Mouse (Mus musculus) MEL (cell line): ENCODE results near the gene Tfrc. TPM values are rescaled to one million over a fixed set of nuclear protein-coding genes. Genes with fewer than 3 reads are reported as not detected.

Source experiments
- DNase-seq: peaks from one replicate; pipeline ENCODE4 v3.0.0; 2011; ENCODE audit warnings: low read depth, low spot score
- H3K27ac ChIP-seq: 2 replicates; pipeline ENCODE4 v1.5.1; 2012; ENCODE audit warnings: low read depth, mild to moderate bottlenecking, control low read depth, low read length, moderate library complexity; ENCODE audit not compliant: control insufficient read depth
- H3K27me3 ChIP-seq, 2 experiments: fragments of 150-350 bp in 1 of 2; sonication (generic) in 1 of 2; 2 replicates each; pipeline ENCODE4 v1.6.1; 2012; ENCODE audit warnings: low read length in 2 of 2, mild to moderate bottlenecking in 2 of 2, improper control_type of control experiment in 1 of 2, moderate library complexity in 1 of 2; ENCODE audit not compliant: insufficient read depth in 2 of 2, control insufficient read depth in 1 of 2
- H3K36me3 ChIP-seq, 2 experiments: 2 replicates each; pipeline ENCODE4 v1.6.1; 2012 to 2014; ENCODE audit warnings: low read length in 2 of 2, improper control_type of control experiment in 1 of 2, inconsistent platforms in 1 of 2, mild to moderate bottlenecking in 1 of 2; ENCODE audit not compliant: insufficient read depth in 2 of 2, control insufficient read depth in 1 of 2
- H3K4me1 ChIP-seq, 2 experiments: fragments of 150-350 bp in 1 of 2; sonication (generic) in 1 of 2; 2 replicates each; pipeline ENCODE4 v1.6.1; 2012; ENCODE audit warnings: low read length in 2 of 2, improper control_type of control experiment in 1 of 2, mild to moderate bottlenecking in 1 of 2; ENCODE audit not compliant: insufficient read depth in 2 of 2, control insufficient read depth in 1 of 2
- H3K4me3 ChIP-seq, 2 experiments: fragments of 150-350 bp in 1 of 2; sonication (generic) in 1 of 2; 2 replicates each; pipeline ENCODE4 v1.5.1; 2012; ENCODE audit warnings: low read depth in 2 of 2, low read length in 2 of 2, mild to moderate bottlenecking in 2 of 2, moderate library complexity in 2 of 2, control low read depth in 1 of 2, improper control_type of control experiment in 1 of 2; ENCODE audit not compliant: control insufficient read depth in 1 of 2, insufficient read depth in 1 of 2
- H3K79me2 ChIP-seq: 2 replicates; pipeline ENCODE4 v1.6.1; 2012; ENCODE audit warnings: mild to moderate bottlenecking, low read length, moderate library complexity; ENCODE audit not compliant: control insufficient read depth, poor library complexity, insufficient read depth
- H3K9ac ChIP-seq: 2 replicates; pipeline ENCODE4 v1.6.1; 2012; ENCODE audit warnings: low read depth, mild to moderate bottlenecking, control low read depth, low read length, moderate library complexity; ENCODE audit not compliant: control insufficient read depth, poor library complexity, severe bottlenecking
- H3K9me3 ChIP-seq: fragments of 150-350 bp; sonication (generic); replicated peaks from 2 replicates; pipeline ENCODE4 v1.6.1; 2012; ENCODE audit warnings: mild to moderate bottlenecking, low read length, improper control_type of control experiment, moderate library complexity; ENCODE audit not compliant: insufficient read depth
- CHD1 ChIP-seq: IDR thresholded peaks from 2 replicates; pipeline ENCODE4 v1.6.1; 2012; ENCODE audit warnings: low read depth, mild to moderate bottlenecking, inconsistent platforms, low read length, improper control_type of control experiment
- CHD2 ChIP-seq: IDR thresholded peaks from 2 replicates; pipeline ENCODE4 v1.6.1; 2011; ENCODE audit warnings: low read length, improper control_type of control experiment
- CTCF ChIP-seq, 3 experiments: IDR thresholded peaks in 2 of 3; conservative IDR thresholded peaks in 1 of 3; 2 replicates each; pipeline ENCODE4 v1.5.1; 2011 to 2012; ENCODE audit warnings: low read length in 3 of 3, low read depth in 2 of 3, mild to moderate bottlenecking in 2 of 3, improper control_type of control experiment in 1 of 3, inconsistent platforms in 1 of 3, mixed read lengths in 1 of 3, moderate library complexity in 1 of 3; ENCODE audit not compliant: control insufficient read depth in 1 of 3, insufficient read depth in 1 of 3, poor library complexity in 1 of 3, severe bottlenecking in 1 of 3
- EP300 ChIP-seq, 2 experiments: IDR thresholded peaks; 2 replicates each; pipeline ENCODE4 v1.6.1; 2011; ENCODE audit warnings: improper control_type of control experiment in 2 of 2, low read length in 2 of 2, low read depth in 1 of 2, mild to moderate bottlenecking in 1 of 2
- GABPA ChIP-seq: IDR thresholded peaks from 2 replicates; pipeline ENCODE4 v1.6.1; 2012; ENCODE audit warnings: low read depth, mild to moderate bottlenecking, inconsistent platforms, low read length, improper control_type of control experiment, moderate library complexity
- JUND ChIP-seq: IDR thresholded peaks from 2 replicates; pipeline ENCODE4 v1.6.1; 2011; ENCODE audit warnings: low read depth, mild to moderate bottlenecking, improper control_type of control experiment, low read length
- KAT2A ChIP-seq: conservative IDR thresholded peaks from 2 replicates; pipeline ENCODE4 v1.6.1; 2012; ENCODE audit warnings: low read depth, low read length, improper control_type of control experiment, inconsistent platforms
- MAFK ChIP-seq: IDR thresholded peaks from 2 replicates; pipeline ENCODE4 v1.6.1; 2011; ENCODE audit warnings: low read depth, mild to moderate bottlenecking, low read length, improper control_type of control experiment, borderline replicate concordance
- MAZ ChIP-seq: IDR thresholded peaks from 2 replicates; pipeline ENCODE4 v1.6.1; 2012; ENCODE audit warnings: low read depth, mild to moderate bottlenecking, inconsistent platforms, low read length, improper control_type of control experiment
- MXI1 ChIP-seq: IDR thresholded peaks from 2 replicates; pipeline ENCODE4 v1.6.1; 2011; ENCODE audit warnings: mild to moderate bottlenecking, low read depth, low read length, improper control_type of control experiment
- MYB ChIP-seq: IDR thresholded peaks from 2 replicates; pipeline ENCODE4 v1.6.1; 2011; ENCODE audit warnings: mild to moderate bottlenecking, low read depth, low read length, improper control_type of control experiment
- MYC ChIP-seq: IDR thresholded peaks from 2 replicates; pipeline ENCODE4 v1.6.1; 2011; ENCODE audit warnings: low read depth, mild to moderate bottlenecking, low read length, improper control_type of control experiment, moderate library complexity
- NRF1 ChIP-seq: IDR thresholded peaks from 2 replicates; pipeline ENCODE4 v1.6.1; 2014; ENCODE audit warnings: low read depth, mild to moderate bottlenecking, inconsistent platforms, low read length, improper control_type of control experiment, moderate library complexity; ENCODE audit not compliant: poor library complexity, insufficient read depth, severe bottlenecking
- RCOR1 ChIP-seq: IDR thresholded peaks from 2 replicates; pipeline ENCODE4 v1.6.1; 2012; ENCODE audit warnings: low read depth, mild to moderate bottlenecking, inconsistent platforms, low read length, improper control_type of control experiment
- SIN3A ChIP-seq: IDR thresholded peaks from 2 replicates; pipeline ENCODE4 v1.6.1; 2012; ENCODE audit warnings: low read length, improper control_type of control experiment, inconsistent platforms
- SMC3 ChIP-seq: IDR thresholded peaks from 2 replicates; pipeline ENCODE4 v1.6.1; 2011; ENCODE audit warnings: low read depth, low read length, improper control_type of control experiment
- USF1 ChIP-seq: IDR thresholded peaks from 2 replicates; pipeline ENCODE4 v1.6.1; 2014; ENCODE audit warnings: low read depth, mild to moderate bottlenecking, inconsistent platforms, low read length, improper control_type of control experiment, moderate library complexity
- USF2 ChIP-seq, 2 experiments: IDR thresholded peaks; 2 replicates each; pipeline ENCODE4 v1.6.1; 2011 to 2012; ENCODE audit warnings: improper control_type of control experiment in 2 of 2, low read length in 2 of 2, borderline replicate concordance in 1 of 2, inconsistent platforms in 1 of 2, low read depth in 1 of 2, mild to moderate bottlenecking in 1 of 2; ENCODE audit not compliant: insufficient read depth in 1 of 2
- ZC3H11A ChIP-seq: IDR thresholded peaks from 2 replicates; pipeline ENCODE4 v1.6.1; 2012; ENCODE audit warnings: low read depth, mild to moderate bottlenecking, inconsistent platforms, low read length, improper control_type of control experiment
- ZKSCAN1 ChIP-seq: IDR thresholded peaks from 2 replicates; pipeline ENCODE4 v1.6.1; 2012; ENCODE audit warnings: low read depth, mild to moderate bottlenecking, inconsistent platforms, low read length, improper control_type of control experiment, moderate library complexity
- ZMIZ1 ChIP-seq: IDR thresholded peaks from 2 replicates; pipeline ENCODE4 v1.6.1; 2012; ENCODE audit warnings: low read depth, mild to moderate bottlenecking, inconsistent platforms, low read length, improper control_type of control experiment, moderate library complexity
- ZNF384 ChIP-seq: IDR thresholded peaks from 2 replicates; pipeline ENCODE4 v1.6.1; 2012; ENCODE audit warnings: low read depth, mild to moderate bottlenecking, inconsistent platforms, low read length, improper control_type of control experiment
- polyA plus RNA-seq, 2 experiments: library from polyadenylated mRNA; stranded (reverse) in 1 of 2; unstranded in 1 of 2; fragments of >175 nt in 1 of 2; fragments of >200 nt in 1 of 2; gene quantifications; 2 replicates each; pipeline versions ENCODE4 v1.2.1 to v1.2.4; 2012; ENCODE audit warnings: low replicate concordance in 2 of 2, low read depth in 1 of 2; ENCODE audit not compliant: insufficient read length in 2 of 2, insufficient read depth in 1 of 2, missing spikeins in 1 of 2
- total RNA-seq: library from RNA; depleted of rRNA; stranded (reverse); fragments of 300-350 nt; gene quantifications from 2 replicates; pipeline ENCODE4 v1.2.3, GENCODE M21; 2012

Gene Tfrc
- total and polyA plus RNA-seq, 3 experiments: 90.9 to 234 (median 106) TPM

DNA sequence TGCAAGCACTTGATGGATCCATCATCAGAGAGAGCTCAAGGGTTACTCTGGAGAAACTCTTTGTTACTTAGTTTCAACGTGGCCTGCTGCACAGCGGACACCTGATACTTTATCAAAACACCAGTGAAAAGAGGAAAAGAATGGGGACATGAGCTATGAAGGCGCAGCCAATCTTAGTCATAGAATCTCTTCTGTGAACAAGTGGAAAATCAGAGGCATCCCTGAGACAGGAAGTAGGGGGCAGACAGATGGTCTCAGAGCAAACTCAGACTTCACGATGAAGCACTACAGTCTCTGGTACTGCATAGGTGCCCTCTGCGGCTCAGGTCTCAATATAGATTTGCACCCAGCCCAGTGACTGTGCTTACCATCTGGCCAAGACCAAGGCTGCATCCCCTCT is 14.0 kb upstream of the Tfrc start:
- Histone ChIP-seq H3K9me3 (no peaks in the 10 kb centered on the region), H3K79me2 (no peaks in the 10 kb centered on the region), H3K9ac (no peak overlapping the region), H3K27ac (no peak overlapping the region), H3K4me3 (no peak overlapping the region), H3K36me3 (no peaks in the 10 kb centered on the region), H3K27me3 (peaks cover 4 to 7% of the 10 kb centered on the region in 2 experiments; a peak in 3 of 4 replicates), H3K4me1 (peaks cover 0 to 11% of the 10 kb centered on the region in 2 experiments; a peak in 3 of 4 replicates)
- peak; percentile 13 for DNase-seq
- TF ChIP-seq GABPA: no peak
- no peak for TF ChIP-seq MXI1
- TF ChIP-seq SIN3A: no peak
- TF ChIP-seq CHD2: no peak
- TF ChIP-seq USF2 (IDR thresholded peaks at IDR 0.05; ENCODE audit: borderline replicate concordance in 1 of 2, insufficient read depth in 1 of 2, low read depth in 1 of 2, low read length in 2 of 2): no peak
- TF ChIP-seq USF1: no peak
- no peak for TF ChIP-seq MAFK
- TF ChIP-seq SMC3: no peak
- no peak for TF ChIP-seq MYB
- TF ChIP-seq CTCF (IDR thresholded peaks at IDR 0.05 in 2 of 3, conservative IDR thresholded peaks at IDR 0.05 in 1 of 3; ENCODE audit: control insufficient read depth in 1 of 3, insufficient read depth in 1 of 3, low read depth in 2 of 3, low read length in 3 of 3, poor library complexity in 1 of 3, severe bottlenecking in 1 of 3): no peak
- no peak for TF ChIP-seq RCOR1

DNA sequence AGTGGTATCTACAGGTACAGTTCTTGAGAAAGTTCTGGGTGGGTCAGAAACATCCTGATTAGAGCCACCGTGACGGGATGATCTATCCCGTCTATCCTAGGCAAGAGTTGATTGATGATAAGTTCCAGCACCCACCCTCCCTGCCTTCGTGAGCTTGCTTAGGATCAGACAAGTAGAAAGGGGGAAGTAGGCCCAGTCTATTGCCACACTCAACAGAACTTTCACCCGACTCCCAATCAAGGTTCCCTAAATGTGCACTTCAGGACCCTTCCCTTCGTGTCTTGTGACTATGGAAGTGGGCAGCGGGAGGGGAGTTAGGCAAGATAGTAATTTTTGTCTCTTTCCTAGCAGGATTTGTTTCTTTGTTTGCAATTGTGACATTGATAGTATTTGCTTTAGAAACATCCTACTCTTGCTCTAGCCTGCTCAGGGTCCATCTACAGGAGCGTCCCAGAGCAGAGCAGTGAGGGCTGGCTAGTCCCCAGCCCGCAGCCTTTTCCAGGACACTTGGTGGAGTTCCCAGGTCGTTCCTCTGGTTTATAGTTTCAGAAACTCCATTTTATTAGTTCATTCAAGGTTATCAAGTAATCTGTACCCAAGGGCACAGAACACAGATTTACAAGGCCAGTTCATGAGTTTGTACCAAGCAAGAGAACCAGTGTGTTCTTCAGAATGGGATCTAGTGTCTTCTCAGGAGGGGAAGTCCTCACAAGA is 13.4 kb upstream of the Tfrc start:
- peaks cover 0 to 11% of the 10 kb centered on the region in 2 experiments; a peak in 3 of 4 replicates for H3K4me1 ChIP-seq
- peaks cover 2 to 5% of the 10 kb centered on the region in 2 experiments; a peak in 3 of 4 replicates for H3K27me3 ChIP-seq
- TF ChIP-seq MYC: no peak
- no peak for TF ChIP-seq GABPA
- no peak for TF ChIP-seq ZNF384
- TF ChIP-seq MAZ: no peak
- no peak for TF ChIP-seq KAT2A
- TF ChIP-seq NRF1: no peak
- no peak for TF ChIP-seq ZKSCAN1
- TF ChIP-seq CHD1: no peak
- TF ChIP-seq ZMIZ1: no peak
- TF ChIP-seq ZC3H11A: no peak
- TF ChIP-seq EP300 (IDR thresholded peaks at IDR 0.05; ENCODE audit: low read depth in 1 of 2, low read length in 2 of 2): no peak
- TF ChIP-seq JUND: no peak
- H3K79me2 ChIP-seq: no peaks in the 10 kb centered on the region
- peak; percentile 65 for DNase-seq
- no peaks in the 10 kb centered on the region for H3K9me3 ChIP-seq
- no peak overlapping the region for H3K27ac ChIP-seq
- no peak overlapping the region for H3K9ac ChIP-seq
- no peaks in the 10 kb centered on the region for H3K36me3 ChIP-seq
- no peak overlapping the region for H3K4me3 ChIP-seq
